Mouse (Mus musculus) spleen, adult 2 months (tissue): Measurements from ENCODE around the gene Hmga1. TPM values are rescaled to one million over a fixed set of nuclear protein-coding genes. Genes with fewer than 3 reads are reported as not detected.

Source experiments
- DNase-seq, 2 experiments: peaks; one replicate each; pipeline versions ENCODE4 v3.0.0 to v3.0.0-alpha.2; 2012 to 2021; ENCODE audit warnings: low spot score in 2 of 2, low read depth in 1 of 2
- H3K27ac ChIP-seq: fragments of 200-500 bp; 2 replicates; pipeline ENCODE4 v1.5.1; 2012; ENCODE audit warnings: low read length, inconsistent platforms; ENCODE audit not compliant: insufficient read depth
- H3K27me3 ChIP-seq: fragments of 200-500 bp; 2 replicates; pipeline ENCODE4 v1.6.1; 2012; ENCODE audit warnings: mild to moderate bottlenecking, moderate library complexity, low read length, inconsistent platforms; ENCODE audit not compliant: control insufficient read depth, insufficient read depth
- H3K36me3 ChIP-seq: fragments of 200-500 bp; 2 replicates; pipeline ENCODE4 v1.6.1; 2012; ENCODE audit warnings: mild to moderate bottlenecking, low read length, inconsistent platforms; ENCODE audit not compliant: control insufficient read depth, insufficient read depth
- H3K4me1 ChIP-seq: fragments of 200-500 bp; 2 replicates; pipeline ENCODE4 v1.6.1; 2011; ENCODE audit warnings: inconsistent platforms; ENCODE audit not compliant: control insufficient read depth, insufficient read depth, insufficient read length
- H3K4me3 ChIP-seq: fragments of 200-500 bp; 2 replicates; pipeline ENCODE4 v1.5.1; 2011; ENCODE audit warnings: mild to moderate bottlenecking, inconsistent platforms; ENCODE audit not compliant: insufficient read depth, insufficient read length; ENCODE audit errors: extremely low read depth
- CTCF ChIP-seq: fragments of 200-500 bp; IDR thresholded peaks from 2 replicates; pipeline ENCODE4 v1.5.1; 2011; ENCODE audit warnings: mild to moderate bottlenecking, inconsistent platforms; ENCODE audit not compliant: insufficient read depth, insufficient read length, insufficient replicate concordance; ENCODE audit errors: extremely low read depth
- POLR2A ChIP-seq: fragments of 200-500 bp; IDR thresholded peaks from 2 replicates; pipeline ENCODE4 v1.6.1; 2011; ENCODE audit warnings: low read depth, low read length, inconsistent platforms
- WGBS: fragments of 180-500 bp; shearing (Covaris S2); methylation state at CpG from one replicate; pipeline ENCODE4 v1.1.7; 2018; 5-methylcytosine and 5-hydroxymethylcytosine counted together
- polyA plus RNA-seq: library from polyadenylated mRNA; depleted of rRNA; stranded (reverse); fragments of >200 nt; gene quantifications from 2 replicates; pipeline ENCODE4 v1.2.3, GENCODE M21; 2012

The Hmga1 gene
- polyA plus RNA-seq, 1 experiment = 78.5 TPM

DNA sequence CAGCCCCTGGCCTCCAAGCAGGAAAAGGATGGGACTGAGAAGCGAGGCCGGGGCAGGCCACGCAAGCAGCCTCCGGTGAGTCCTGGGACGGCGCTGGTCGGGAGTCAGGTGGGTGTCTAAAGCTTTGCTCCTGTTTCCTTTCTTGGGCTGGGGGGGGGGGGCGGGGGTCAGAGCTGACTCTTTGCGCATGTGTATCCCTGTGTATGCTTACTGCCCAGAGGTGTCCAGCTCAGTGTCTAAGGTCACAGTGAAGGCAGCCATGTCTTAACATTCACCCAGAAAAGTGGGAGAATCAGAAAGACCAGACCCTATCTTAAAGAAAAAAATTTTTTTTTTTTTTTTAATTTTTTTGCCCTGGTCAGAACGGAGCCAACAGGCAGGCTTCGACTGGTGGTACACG lies 3.3 kb downstream of the Hmga1 start:
- Histone ChIP-seq H3K27me3 (no peaks in the 10 kb centered on the region), H3K4me1 (peaks cover 34% of the 10 kb centered on the region), H3K27ac (no peak overlapping the region), H3K36me3 (peaks cover 14% of the 10 kb centered on the region), H3K4me3 (no peak overlapping the region)
- TF ChIP-seq CTCF = no peak
- TF ChIP-seq POLR2A = no peak
- DNase-seq = no peak
- WGBS = 61% methylated on average over 12 of the region's 12 CpGs

DNA sequence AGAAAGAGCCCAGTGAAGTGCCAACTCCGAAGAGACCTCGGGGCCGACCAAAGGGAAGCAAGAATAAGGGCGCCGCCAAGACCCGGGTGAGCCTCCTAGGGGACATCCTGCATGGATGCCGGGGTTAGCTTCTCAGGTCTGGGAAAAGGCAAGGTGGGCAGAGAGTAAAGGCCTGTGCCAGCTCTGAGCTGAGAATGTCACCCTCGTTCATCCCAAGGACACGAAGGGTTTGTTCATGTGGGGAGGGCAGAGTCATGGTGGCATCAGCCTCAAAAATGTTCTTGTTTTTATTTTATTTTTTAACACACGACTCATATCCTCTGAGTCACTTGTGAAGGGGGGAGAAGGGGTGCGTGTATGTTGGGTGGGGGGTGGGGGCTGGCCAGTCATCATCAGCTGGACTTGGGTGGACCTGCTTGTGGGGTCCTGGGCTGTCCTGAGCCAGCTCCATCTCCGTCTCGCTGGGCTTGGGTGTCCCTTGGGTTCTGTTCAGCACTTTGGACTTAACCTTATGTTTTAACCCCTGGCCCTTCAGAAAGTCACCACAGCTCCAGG lies 4.7 kb downstream of the Hmga1 start:
- WGBS = 85% methylated on average over 13 of the region's 13 CpGs
- TF ChIP-seq CTCF (no peak), POLR2A (no peak)
- no peak for DNase-seq
- Histone ChIP-seq H3K27ac (no peak overlapping the region), H3K27me3 (no peaks in the 10 kb centered on the region), H3K4me1 (peaks cover 27% of the 10 kb centered on the region), H3K4me3 (no peak overlapping the region), H3K36me3 (peaks cover 14% of the 10 kb centered on the region)

DNA sequence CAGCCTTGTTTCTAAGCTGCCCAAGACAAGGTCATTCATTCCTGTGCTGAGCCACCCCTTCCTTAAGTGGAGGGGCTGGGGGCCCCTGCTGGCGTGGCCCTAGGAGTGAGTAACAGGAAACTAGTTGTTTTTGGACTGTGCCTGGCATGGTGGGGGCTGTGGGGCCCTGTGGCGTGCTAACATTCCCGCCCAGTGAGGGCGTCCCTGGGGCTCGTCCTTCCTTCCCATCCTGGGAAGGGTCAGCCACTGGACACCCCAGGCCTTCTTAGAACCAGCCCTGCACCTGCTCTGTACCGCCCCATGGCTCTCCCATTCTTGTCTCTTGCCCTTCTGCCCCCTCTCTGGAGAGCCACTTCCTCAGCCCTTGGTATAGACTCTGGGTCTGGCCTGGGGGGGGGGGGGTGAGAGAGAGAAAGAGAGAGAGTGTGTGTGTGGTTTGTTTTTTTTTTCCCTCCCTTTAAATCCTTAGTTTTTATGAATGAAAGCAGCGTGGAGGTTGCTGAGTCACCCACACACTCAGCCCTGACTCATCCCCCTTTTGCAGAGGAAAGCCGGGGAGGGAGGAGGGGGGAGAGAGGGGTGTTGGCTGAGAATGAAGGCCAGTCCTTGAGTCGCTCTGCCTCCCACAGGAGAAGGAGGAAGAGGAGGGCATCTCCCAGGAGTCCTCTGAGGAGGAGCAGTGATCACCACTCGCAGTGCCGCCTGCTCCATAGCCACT lies 5.7 kb downstream of the Hmga1 start:
- Histone ChIP-seq H3K27ac (no peak overlapping the region), H3K36me3 (peaks cover 14% of the 10 kb centered on the region), H3K4me1 (peaks cover 23% of the 10 kb centered on the region; the same call in 1 of the 2 replicates), H3K4me3 (no peak overlapping the region), H3K27me3 (no peaks in the 10 kb centered on the region)
- no peak for TF ChIP-seq CTCF
- no peak for TF ChIP-seq POLR2A
- DNase-seq = no peak
- 58% methylated on average over 11 of the region's 11 CpGs for WGBS

DNA sequence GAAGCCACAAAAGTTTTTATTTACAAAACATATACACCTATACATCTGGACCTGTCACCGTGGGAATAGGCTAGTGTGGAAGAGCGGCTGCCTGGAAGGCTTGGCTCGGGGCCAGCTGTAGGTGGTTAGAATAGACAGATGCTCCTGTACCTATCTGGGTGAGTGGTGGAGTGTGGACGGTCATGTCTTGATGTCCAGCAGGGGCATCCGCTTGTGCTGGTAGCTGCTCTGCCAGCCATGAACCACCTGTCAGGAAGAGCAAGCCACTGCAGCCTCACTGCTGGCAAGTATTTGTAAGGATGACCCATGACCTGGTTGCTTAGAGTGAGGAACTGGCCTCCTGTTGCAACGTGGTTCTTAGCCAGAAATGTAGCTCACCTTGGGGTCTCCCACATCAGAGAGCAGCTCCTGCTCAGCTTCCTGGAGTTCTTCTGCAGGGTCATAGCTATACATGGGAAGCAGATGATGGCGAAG lies 7.5 kb downstream of the Hmga1 start:
- DNase-seq = no peak
- H3K4me1 ChIP-seq = peaks cover 17% of the 10 kb centered on the region; the same call in 1 of the 2 replicates
- TF ChIP-seq POLR2A (no peak), CTCF (no peak)
- H3K27me3 ChIP-seq = no peaks in the 10 kb centered on the region
- H3K27ac ChIP-seq = no peak overlapping the region
- H3K4me3 ChIP-seq = no peak overlapping the region
- WGBS = 69% methylated on average over 7 of the region's 7 CpGs
- H3K36me3 ChIP-seq = peaks cover 14% of the 10 kb centered on the region

DNA sequence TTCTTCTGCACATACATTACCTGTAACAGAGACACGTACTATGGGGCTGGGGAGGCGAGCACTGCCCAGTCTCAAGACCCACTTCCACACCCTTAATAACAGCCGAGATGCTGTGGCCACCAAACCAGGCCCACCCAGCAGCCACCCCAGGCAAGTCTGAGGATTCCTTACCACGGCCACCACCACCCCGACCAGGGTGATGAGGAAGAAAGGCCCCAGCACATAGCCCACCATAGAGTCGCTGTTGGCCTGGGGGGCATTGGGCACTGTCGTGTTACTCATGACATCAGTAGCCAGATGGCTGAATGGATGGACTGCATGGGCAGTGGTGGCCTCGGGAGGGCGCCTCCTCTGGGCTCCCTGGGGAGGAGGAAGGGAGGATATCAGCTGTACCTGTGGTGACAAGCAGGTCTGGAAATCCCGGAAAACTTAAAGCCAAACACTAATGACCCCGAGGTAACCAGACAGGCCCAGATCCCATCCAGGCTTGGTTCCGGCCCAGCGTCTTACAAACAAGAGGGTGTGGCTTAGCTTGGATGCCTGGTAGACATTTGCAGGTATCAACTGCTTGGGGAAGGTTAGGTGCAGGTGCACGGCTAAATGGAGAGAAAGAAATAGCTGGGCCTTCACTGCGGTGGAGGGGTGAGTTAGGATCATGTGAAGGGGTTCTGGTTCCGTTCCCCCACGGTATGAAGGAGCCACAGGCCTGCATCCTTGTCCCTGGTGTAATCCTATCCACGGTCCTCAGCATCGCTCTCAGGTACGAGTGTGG lies 8.3 kb downstream of the Hmga1 start:
- DNase-seq = no peak
- Histone ChIP-seq H3K27me3 (no peaks in the 10 kb centered on the region), H3K4me1 (peaks cover 14% of the 10 kb centered on the region; the same call in 1 of the 2 replicates), H3K27ac (peak overlapping the region; percentile 69), H3K4me3 (peak overlapping the region; percentile 75), H3K36me3 (peaks cover 14% of the 10 kb centered on the region)
- 18% methylated on average over 20 of the region's 20 CpGs for WGBS
- TF ChIP-seq POLR2A (no peak), CTCF (no peak)

DNA sequence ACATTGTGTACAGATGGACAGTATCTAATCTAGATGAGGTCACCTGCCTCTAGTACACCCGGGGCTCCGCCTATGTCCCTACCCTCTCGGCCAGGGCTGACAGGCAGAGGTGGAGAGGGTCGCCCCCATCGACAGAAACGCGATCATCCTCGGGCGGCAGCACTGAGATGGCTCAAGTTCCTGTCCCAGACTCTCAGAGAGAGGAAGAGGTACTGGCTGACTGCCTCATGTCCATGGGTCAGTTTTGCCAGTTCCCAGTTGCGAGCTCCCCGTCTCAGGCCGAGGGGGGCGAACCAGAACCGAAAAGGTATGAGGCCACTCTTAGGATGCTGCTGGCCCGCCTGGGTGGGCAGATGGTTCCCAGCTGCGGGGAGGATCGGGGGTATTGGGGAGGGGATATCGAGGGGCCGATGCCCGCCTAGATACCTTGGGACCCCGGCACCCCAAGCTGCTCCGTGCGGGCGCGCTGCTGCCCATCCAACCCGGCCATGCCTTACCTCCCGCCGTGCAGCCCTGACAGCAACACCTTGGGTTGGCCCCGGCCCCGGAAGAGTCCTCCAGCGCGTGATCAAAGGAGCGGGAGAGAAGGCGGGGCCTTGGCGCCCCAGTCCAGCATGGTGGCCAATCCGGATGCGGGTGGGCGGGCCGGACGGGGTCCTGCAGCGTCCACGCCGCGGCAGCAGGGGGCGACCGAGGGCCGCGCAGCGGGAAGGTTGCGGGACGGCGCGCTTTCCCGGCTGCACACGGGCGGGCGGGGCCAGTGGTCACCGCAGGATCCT lies 9.1 kb downstream of the Hmga1 start, which contains the start of gene AI413582:
Gene AI413582, minus strand, starts transcription at position 594 of the 779 bp plus-strand sequence.
- TF ChIP-seq POLR2A = peak; percentile 56
- peak; percentile 92 for TF ChIP-seq CTCF
- peak; percentile 84 to 92 for DNase-seq
- Histone ChIP-seq H3K27me3 (no peaks in the 10 kb centered on the region), H3K4me1 (peaks cover 9% of the 10 kb centered on the region; the same call in 1 of the 2 replicates), H3K27ac (peak within 1 kb of the TSS; percentile 69), H3K4me3 (peak within 1 kb of the TSS; percentile 75), H3K36me3 (peaks cover 10% of the 10 kb centered on the region)
- under 1% methylated on average over 54 of the region's 58 CpGs for WGBS
